Mouse (Mus musculus) 3T3-L1 (cell line): ENCODE results near the gene Tpra1.

Experiments
- DNase-seq: peaks from one replicate; pipeline ENCODE4 v3.0.0-alpha.2; 2015; ENCODE audit warnings: low read depth, low spot score

Tpra1 gene

GRCm38 (mm10) chr6:88901947-88902820, at the start of gene Tpra1:
Gene Tpra1 (plus strand): TSS chr6:88902251.
- peak; percentile 99 for DNase-seq

GRCm38 (mm10) chr6:88854509-88854908, 47.5 kb upstream of the Tpra1 start:
- no peak for DNase-seq

GRCm38 (mm10) chr6:88855636-88856035, 46.4 kb upstream of the Tpra1 start:
- DNase-seq, result peak; percentile 90

- DNase-seq, result no peak
Measured at GRCm38 (mm10) chr6:88857249-88857648, 44.8 kb upstream of the Tpra1 start.

- no peak for DNase-seq
Measured at GRCm38 (mm10) chr6:88857830-88858229, 44.2 kb upstream of the Tpra1 start.

GRCm38 (mm10) chr6:88858341-88858740, 43.7 kb upstream of the Tpra1 start:
- no peak for DNase-seq

- peak; percentile 93 for DNase-seq
Measured at GRCm38 (mm10) chr6:88860914-88861313, 41.1 kb upstream of the Tpra1 start.

- no peak for DNase-seq
Measured at GRCm38 (mm10) chr6:88865704-88866103, 36.3 kb upstream of the Tpra1 start.

GRCm38 (mm10) chr6:88869459-88869858, 32.6 kb upstream of the Tpra1 start:
- DNase-seq, result peak; percentile 96

- peak; percentile 30 for DNase-seq
Measured at GRCm38 (mm10) chr6:88870594-88870993, 31.5 kb upstream of the Tpra1 start.

GRCm38 (mm10) chr6:88871546-88871945, 30.5 kb upstream of the Tpra1 start:
- no peak for DNase-seq

GRCm38 (mm10) chr6:88872811-88873210, 29.2 kb upstream of the Tpra1 start:
- DNase-seq, result no peak

GRCm38 (mm10) chr6:88873965-88874867, 27.8 kb upstream of the Tpra1 start:
- no peak for DNase-seq

GRCm38 (mm10) chr6:88874868-88875508, 27.1 kb upstream of the Tpra1 start, which contains the start of gene Podxl2:
Gene Podxl2 (minus strand): TSS chr6:88875044.
- no peak for DNase-seq

- peak; percentile 30 for DNase-seq
Measured at GRCm38 (mm10) chr6:88879471-88879870, 22.6 kb upstream of the Tpra1 start.

- DNase-seq, result no peak
Measured at GRCm38 (mm10) chr6:88881334-88881733, 20.7 kb upstream of the Tpra1 start.

GRCm38 (mm10) chr6:88884195-88884594, 17.9 kb upstream of the Tpra1 start:
- no peak for DNase-seq

GRCm38 (mm10) chr6:88884690-88885089, 17.4 kb upstream of the Tpra1 start:
- no peak for DNase-seq

- DNase-seq, result no peak
Measured at GRCm38 (mm10) chr6:88885644-88886416, 16.2 kb upstream of the Tpra1 start.

GRCm38 (mm10) chr6:88886417-88886967, 15.6 kb upstream of the Tpra1 start:
- DNase-seq, result no peak
